Mouse (Mus musculus): ENCODE results near the gene Lrrc29. TPM values are rescaled to one million over a fixed set of nuclear protein-coding genes. Genes with fewer than 3 reads are reported as not detected.

Lrrc29 gene
- polyA plus RNA-seq, 1 experiment from 2014 or later, result 3.1 TPM

DNA sequence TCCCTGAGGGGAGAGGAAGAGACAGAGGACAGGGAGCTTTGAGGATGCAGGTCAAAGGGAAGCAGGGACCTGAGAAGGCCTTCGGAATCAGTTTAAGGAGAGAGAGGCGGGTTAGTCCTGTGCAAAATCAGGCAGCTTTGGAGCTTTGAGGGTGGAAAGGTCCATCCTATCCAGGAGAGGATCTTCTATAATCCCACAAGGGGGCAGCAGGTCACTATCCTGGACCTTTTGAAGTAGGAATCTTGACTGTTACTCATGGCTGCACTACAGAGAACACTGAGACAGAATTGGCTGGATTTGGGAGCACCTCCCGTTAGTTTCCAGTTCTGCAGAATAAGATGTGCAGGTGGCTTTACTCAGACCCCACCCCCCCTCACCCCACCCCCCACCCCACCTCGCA, 33.6 kb upstream of the Lrrc29 start:
- DNase-seq, result peak; percentile 79
- H3K4me2 ChIP-seq, result no peak overlapping the region
- H3K27me3 ChIP-seq (ENCODE audit: insufficient read depth, low read length), result no peaks in the 10 kb centered on the region
- 0 out of 2 replicates have a peak, but pooled peaks cover 4% of the 10 kb centered on the region for H3K4me1 ChIP-seq (ENCODE audit: insufficient read depth)
- no peaks in the 10 kb centered on the region for H3K9me3 ChIP-seq (ENCODE audit: low read depth, low read length)
- peaks cover 60% of the 10 kb centered on the region for H3K36me3 ChIP-seq (ENCODE audit: insufficient read depth)
- H3K9ac ChIP-seq, result no peak overlapping the region
- H3K27ac ChIP-seq (ENCODE audit: low read depth), result no peak overlapping the region
- ATAC-seq (ENCODE audit: insufficient read depth), result peak; percentile 51; the same call in 1 of the 2 replicates
- peak; percentile 65 for TF ChIP-seq CTCF (IDR thresholded peaks at IDR 0.05; ENCODE audit: low read depth)
- WGBS, result 31% methylated on average over 4 of the region's 4 CpGs
- H3K4me3 ChIP-seq (ENCODE audit: low read depth, low read length), result no peak overlapping the region

- H3K4me1 ChIP-seq (ENCODE audit: insufficient read depth), result 0 out of 2 replicates have a peak, but pooled peaks cover 4% of the 10 kb centered on the region
- DNase-seq (no peak), ATAC-seq (ENCODE audit: insufficient read depth) (no peak)
- H3K4me2 ChIP-seq, result no peak overlapping the region
- H3K36me3 ChIP-seq (ENCODE audit: insufficient read depth), result peaks cover 59% of the 10 kb centered on the region
- WGBS, result 55% methylated on average over 15 of the region's 15 CpGs
- H3K9ac ChIP-seq, result no peak overlapping the region
- no peaks in the 10 kb centered on the region for H3K9me3 ChIP-seq (ENCODE audit: low read depth, low read length)
- no peak for TF ChIP-seq CTCF (IDR thresholded peaks at IDR 0.05; ENCODE audit: low read depth)
- no peaks in the 10 kb centered on the region for H3K27me3 ChIP-seq (ENCODE audit: insufficient read depth, low read length)
- no peak overlapping the region for H3K4me3 ChIP-seq (ENCODE audit: low read depth, low read length)
- H3K27ac ChIP-seq (ENCODE audit: low read depth), result no peak overlapping the region
Observed at GRCm38 (mm10) chr8:105359208-105359607, 33.1 kb upstream of the Lrrc29 start.

DNA sequence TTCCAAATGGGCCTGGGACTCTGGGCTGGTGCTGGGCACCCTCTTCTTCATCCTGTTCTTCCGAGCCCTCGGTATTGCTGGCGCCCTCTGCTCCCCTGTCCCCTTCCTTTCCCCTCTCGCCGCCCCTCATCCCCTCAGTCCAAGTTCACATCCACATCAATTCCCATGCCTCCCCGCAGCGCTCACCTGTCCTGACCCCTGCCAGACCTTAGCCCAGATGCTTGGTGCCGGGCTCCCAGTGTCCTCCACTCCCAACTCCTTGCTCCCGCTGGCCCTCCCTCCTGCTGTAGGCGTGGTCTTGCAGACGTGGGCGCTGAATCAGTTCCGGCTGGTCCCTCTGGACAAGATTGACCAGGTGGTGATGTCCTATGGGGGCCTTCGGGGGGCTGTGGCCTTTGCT, 30.6 kb upstream of the Lrrc29 start:
- 79% methylated on average over 14 of the region's 14 CpGs for WGBS
- no peak overlapping the region for H3K4me3 ChIP-seq (ENCODE audit: low read depth, low read length)
- DNase-seq, result no peak
- H3K9me3 ChIP-seq (ENCODE audit: low read depth, low read length), result no peaks in the 10 kb centered on the region
- H3K27me3 ChIP-seq (ENCODE audit: insufficient read depth, low read length), result no peaks in the 10 kb centered on the region
- H3K36me3 ChIP-seq (ENCODE audit: insufficient read depth), result peaks cover 53% of the 10 kb centered on the region
- no peak overlapping the region for H3K4me2 ChIP-seq
- H3K4me1 ChIP-seq (ENCODE audit: insufficient read depth), result no peaks in the 10 kb centered on the region
- no peak for ATAC-seq (ENCODE audit: insufficient read depth)
- H3K27ac ChIP-seq (ENCODE audit: low read depth), result no peak overlapping the region
- no peak overlapping the region for H3K9ac ChIP-seq
- TF ChIP-seq CTCF (IDR thresholded peaks at IDR 0.05; ENCODE audit: low read depth), result no peak

- H3K27ac ChIP-seq (ENCODE audit: low read depth), result no peak overlapping the region
- DNase-seq, result no peak
- 68% methylated on average over 26 of the region's 26 CpGs for WGBS
Observed at GRCm38 (mm10) chr8:105355179-105356024, 29.3 kb upstream of the Lrrc29 start.

GRCm38 (mm10) chr8:105354549-105354948, 28.5 kb upstream of the Lrrc29 start:
- TF ChIP-seq CTCF (IDR thresholded peaks at IDR 0.05; ENCODE audit: low read depth), result no peak
- no peak overlapping the region for H3K27ac ChIP-seq (ENCODE audit: low read depth)
- no peak overlapping the region for H3K4me2 ChIP-seq
- no peak overlapping the region for H3K4me3 ChIP-seq (ENCODE audit: low read depth, low read length)
- DNase-seq, result no peak
- H3K4me1 ChIP-seq (ENCODE audit: insufficient read depth), result no peaks in the 10 kb centered on the region
- H3K9me3 ChIP-seq (ENCODE audit: low read depth, low read length), result no peaks in the 10 kb centered on the region
- no peak for ATAC-seq (ENCODE audit: insufficient read depth)
- WGBS, result 88% methylated on average over 4 of the region's 4 CpGs
- peaks cover 49% of the 10 kb centered on the region for H3K36me3 ChIP-seq (ENCODE audit: insufficient read depth)
- H3K9ac ChIP-seq, result no peak overlapping the region
- H3K27me3 ChIP-seq (ENCODE audit: insufficient read depth, low read length), result 0 out of 2 replicates have a peak, but pooled peaks cover 3% of the 10 kb centered on the region

More at GRCm38 (mm10) chr8:105355179-105356024, 29.3 kb upstream of the Lrrc29 start:
- Histone ChIP-seq H3K4me2 (no peak overlapping the region), H3K4me1 (ENCODE audit: insufficient read depth) (no peaks in the 10 kb centered on the region), H3K4me3 (ENCODE audit: low read depth, low read length) (no peak overlapping the region), H3K27me3 (ENCODE audit: insufficient read depth, low read length) (no peaks in the 10 kb centered on the region), H3K9ac (no peak overlapping the region), H3K36me3 (ENCODE audit: insufficient read depth) (peaks cover 50% of the 10 kb centered on the region), H3K9me3 (ENCODE audit: low read depth, low read length) (no peaks in the 10 kb centered on the region)
- ATAC-seq (ENCODE audit: insufficient read depth), result no peak
- no peak for TF ChIP-seq CTCF (IDR thresholded peaks at IDR 0.05; ENCODE audit: low read depth)

DNA sequence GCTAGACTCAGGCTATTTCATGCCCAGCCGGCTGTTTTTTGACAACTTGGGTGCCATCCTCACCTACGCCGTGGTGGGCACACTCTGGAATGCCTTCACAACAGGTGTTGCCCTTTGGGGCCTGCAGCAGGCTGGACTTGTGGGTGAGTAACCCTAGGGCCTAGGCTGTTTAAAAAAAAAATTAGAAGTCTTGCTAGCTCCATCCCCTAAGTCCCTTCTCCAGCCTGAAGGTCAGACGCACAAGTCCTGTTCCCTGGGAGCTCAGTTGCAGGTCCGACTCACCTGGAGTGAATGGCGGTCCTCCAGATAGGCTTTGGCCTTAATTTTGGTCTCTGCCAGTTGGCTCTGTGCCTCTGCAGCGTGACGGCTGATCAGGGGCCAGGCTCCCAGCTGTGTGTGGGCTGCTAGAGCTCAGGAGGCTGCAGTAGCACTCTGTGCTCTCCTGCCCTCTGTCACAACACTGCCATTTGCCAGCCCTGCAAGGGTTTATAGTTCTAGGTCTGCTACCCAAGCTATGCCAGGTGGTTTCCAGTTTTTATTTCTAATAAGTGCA, 27.6 kb upstream of the Lrrc29 start:
- DNase-seq, result no peak
- Histone ChIP-seq H3K4me2 (no peak overlapping the region), H3K36me3 (ENCODE audit: insufficient read depth) (peaks cover 43% of the 10 kb centered on the region), H3K27me3 (ENCODE audit: insufficient read depth, low read length) (peaks cover 4% of the 10 kb centered on the region; the same call in 1 of the 2 replicates), H3K9me3 (ENCODE audit: low read depth, low read length) (no peaks in the 10 kb centered on the region), H3K9ac (no peak overlapping the region), H3K27ac (ENCODE audit: low read depth) (no peak overlapping the region), H3K4me3 (ENCODE audit: low read depth, low read length) (no peak overlapping the region), H3K4me1 (ENCODE audit: insufficient read depth) (no peaks in the 10 kb centered on the region)
- WGBS, result 67% methylated on average over 8 of the region's 8 CpGs
- ATAC-seq (ENCODE audit: insufficient read depth), result no peak
- no peak for TF ChIP-seq CTCF (IDR thresholded peaks at IDR 0.05; ENCODE audit: low read depth)

- TF ChIP-seq CTCF (IDR thresholded peaks at IDR 0.05; ENCODE audit: low read depth), result no peak
- H3K27me3 ChIP-seq (ENCODE audit: insufficient read depth, low read length), result peaks cover 4% of the 10 kb centered on the region; the same call in 1 of the 2 replicates
- no peak overlapping the region; the same call in 1 of the 2 replicates for H3K27ac ChIP-seq (ENCODE audit: low read depth)
- peak overlapping the region; percentile 84 for H3K4me3 ChIP-seq (ENCODE audit: low read depth, low read length)
- peaks cover 10% of the 10 kb centered on the region for H3K4me1 ChIP-seq (ENCODE audit: insufficient read depth)
- H3K36me3 ChIP-seq (ENCODE audit: insufficient read depth), result peaks cover 12% of the 10 kb centered on the region; the same call in 1 of the 2 replicates
- DNase-seq (peak; percentile 31), ATAC-seq (ENCODE audit: insufficient read depth) (no peak)
- H3K4me2 ChIP-seq, result peak overlapping the region; percentile 90
- H3K9me3 ChIP-seq (ENCODE audit: low read depth, low read length), result no peaks in the 10 kb centered on the region
- WGBS, result 33% methylated on average over 7 of the region's 7 CpGs
- peak overlapping the region; percentile 75 for H3K9ac ChIP-seq
Observed at GRCm38 (mm10) chr8:105350186-105350585, 24.1 kb upstream of the Lrrc29 start.

Measured in lung, embryonic 14.5 days (tissue).